Mouse (Mus musculus): ENCODE results near the gene Numbl. TPM values are rescaled to one million over a fixed set of nuclear protein-coding genes. Genes with fewer than 3 reads are reported as not detected.

The Numbl gene
- polyA plus RNA-seq, 1 experiment from 2014 or later = 47.2 TPM

DNA sequence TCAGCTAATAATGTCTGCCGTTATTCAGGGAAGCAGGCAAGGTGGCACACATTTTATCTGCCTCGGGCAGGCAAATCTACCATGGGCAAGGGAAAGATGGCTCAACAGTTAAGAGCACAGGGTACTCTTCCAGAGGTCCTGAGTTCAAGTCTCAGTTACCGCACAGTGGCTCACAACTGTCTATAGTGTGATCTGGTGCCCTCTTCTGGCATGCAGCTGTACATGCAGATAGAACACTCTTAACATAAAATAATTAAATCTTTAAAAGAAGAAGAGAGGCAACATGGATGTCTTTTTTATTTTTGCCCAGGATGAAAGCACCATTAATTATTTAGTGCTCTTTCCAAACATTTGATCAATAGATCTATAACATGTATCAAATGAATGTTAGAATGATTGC is 19.0 kb downstream of the Numbl start:
- no peaks in the 10 kb centered on the region for H3K27me3 ChIP-seq
- ATAC-seq (replicated peaks) = no peak
- 91% methylated on average over 3 of the region's 3 CpGs for WGBS

DNA sequence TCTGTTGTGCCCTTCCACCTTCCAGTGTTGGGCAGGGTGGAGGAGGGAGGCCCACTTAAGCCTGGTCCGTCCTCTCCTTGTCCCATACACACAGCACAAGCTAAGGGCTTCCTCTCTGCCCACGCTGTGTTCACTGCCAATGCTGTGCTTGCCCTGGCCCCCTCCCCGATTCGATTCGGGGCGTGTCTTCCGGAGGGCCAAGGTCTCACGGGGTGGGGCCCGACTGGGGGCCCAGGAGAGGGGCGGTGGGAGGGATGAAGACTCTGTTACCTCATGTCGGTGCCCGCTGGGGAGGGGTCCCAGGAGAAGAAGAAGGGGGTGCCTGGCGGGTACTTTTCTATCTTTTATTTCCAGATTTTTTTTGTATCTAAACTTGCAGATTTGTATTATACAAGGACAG is 23.5 kb downstream of the Numbl start:
- no peak for ATAC-seq (replicated peaks)
- Histone ChIP-seq H3K27ac (replicated peaks) (no peak overlapping the region), H3K36me3 (peaks cover 55% of the 10 kb centered on the region), H3K4me2 (replicated peaks) (no peak overlapping the region), H3K9me3 (no peaks in the 10 kb centered on the region), H3K4me3 (no peak overlapping the region), H3K9ac (replicated peaks) (no peak overlapping the region), H3K4me1 (peaks cover 9% of the 10 kb centered on the region), H3K27me3 (0 out of 2 replicates have a peak, but pooled peaks cover 3% of the 10 kb centered on the region)
- WGBS = 74% methylated on average over 13 of the region's 13 CpGs

More for the DNA sequence above, 19.0 kb downstream of the Numbl start:
- Histone ChIP-seq H3K27ac (replicated peaks) (no peak overlapping the region), H3K9me3 (no peaks in the 10 kb centered on the region), H3K4me3 (no peak overlapping the region), H3K4me1 (no peaks in the 10 kb centered on the region), H3K4me2 (replicated peaks) (no peak overlapping the region), H3K9ac (replicated peaks) (no peak overlapping the region), H3K36me3 (peaks cover 90% of the 10 kb centered on the region)

DNA sequence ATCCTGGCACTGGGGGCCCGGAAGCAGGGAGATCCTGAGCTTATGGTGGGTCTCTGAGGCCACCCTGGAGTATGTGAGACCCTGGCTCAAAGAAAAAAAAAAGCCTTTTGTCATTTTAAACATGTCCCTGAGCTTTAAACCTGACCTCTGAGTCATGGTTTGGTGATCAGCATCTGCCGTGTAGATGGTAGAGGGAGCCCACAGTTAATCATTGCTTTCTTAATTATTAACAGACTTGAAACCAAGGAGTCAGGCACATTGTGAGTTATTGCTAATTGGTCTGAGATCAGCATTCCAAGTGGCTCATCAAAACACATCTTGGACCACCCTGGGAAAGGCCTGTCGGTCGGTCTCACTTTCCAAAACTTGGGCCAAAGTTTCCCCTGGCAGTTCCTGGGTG is 24.0 kb downstream of the Numbl start:
- Histone ChIP-seq H3K4me2 (replicated peaks) (no peak overlapping the region), H3K27me3 (0 out of 2 replicates have a peak, but pooled peaks cover 3% of the 10 kb centered on the region), H3K9ac (replicated peaks) (no peak overlapping the region), H3K4me3 (no peak overlapping the region), H3K9me3 (no peaks in the 10 kb centered on the region), H3K36me3 (peaks cover 50% of the 10 kb centered on the region), H3K27ac (replicated peaks) (no peak overlapping the region), H3K4me1 (peaks cover 9% of the 10 kb centered on the region)
- 46% methylated on average over 4 of the region's 4 CpGs for WGBS
- ATAC-seq (replicated peaks) = no peak

- 2% methylated on average over 28 of the region's 28 CpGs for WGBS
- Histone ChIP-seq H3K27ac (replicated peaks) (no peak overlapping the region), H3K9ac (replicated peaks) (no peak overlapping the region), H3K4me1 (peaks cover 9% of the 10 kb centered on the region), H3K9me3 (no peaks in the 10 kb centered on the region), H3K4me3 (peak overlapping the region; percentile 20), H3K36me3 (peaks cover 22% of the 10 kb centered on the region), H3K4me2 (replicated peaks) (peak overlapping the region; percentile 28), H3K27me3 (0 out of 2 replicates have a peak, but pooled peaks cover 3% of the 10 kb centered on the region)
- peak; percentile 70 for ATAC-seq (replicated peaks)
Observed at GRCm38 (mm10) chr7:27284865-27285697, 26.8 kb downstream of the Numbl start.

- peak; percentile 76 for ATAC-seq (replicated peaks)
- Histone ChIP-seq H3K9ac (replicated peaks) (no peak overlapping the region), H3K27me3 (0 out of 2 replicates have a peak, but pooled peaks cover 3% of the 10 kb centered on the region), H3K4me3 (peak overlapping the region; percentile 20; the same call in 1 of the 2 replicates), H3K27ac (replicated peaks) (no peak overlapping the region), H3K36me3 (peaks cover 17% of the 10 kb centered on the region), H3K4me1 (peaks cover 9% of the 10 kb centered on the region), H3K9me3 (no peaks in the 10 kb centered on the region), H3K4me2 (replicated peaks) (peak overlapping the region; percentile 28)
- 6% methylated on average over 8 of the region's 8 CpGs for WGBS
Observed at GRCm38 (mm10) chr7:27285698-27286066, 27.4 kb downstream of the Numbl start.

- no peak for ATAC-seq (replicated peaks)
- WGBS = 90% methylated on average over 7 of the region's 7 CpGs
Observed at GRCm38 (mm10) chr7:27288732-27289131, 30.5 kb downstream of the Numbl start.

DNA sequence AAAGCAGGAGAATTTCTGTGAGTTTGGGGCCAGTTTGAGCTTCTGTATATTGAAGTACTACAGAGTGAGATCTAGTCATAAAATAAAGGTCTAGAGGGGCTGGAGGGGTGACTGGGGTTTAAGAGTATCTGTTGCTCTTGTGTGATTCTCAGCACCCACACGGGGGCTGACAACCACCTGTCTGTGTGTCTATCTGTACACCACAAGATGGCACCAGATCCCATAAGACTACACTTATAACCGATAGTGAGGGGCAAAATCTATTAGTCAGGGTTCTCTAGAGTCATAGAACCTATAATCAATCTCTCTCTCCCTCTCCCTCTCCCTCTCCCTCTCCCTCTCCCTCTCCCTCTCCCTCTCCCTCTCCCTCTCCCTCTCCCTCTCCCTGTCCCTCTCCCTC is 32.3 kb downstream of the Numbl start:
- ATAC-seq (replicated peaks) = no peak
- Histone ChIP-seq H3K9ac (replicated peaks) (no peak overlapping the region), H3K4me2 (replicated peaks) (no peak overlapping the region), H3K4me3 (no peak overlapping the region), H3K36me3 (no peaks in the 10 kb centered on the region), H3K27me3 (0 out of 2 replicates have a peak, but pooled peaks cover 1% of the 10 kb centered on the region), H3K9me3 (no peaks in the 10 kb centered on the region), H3K27ac (replicated peaks) (no peak overlapping the region), H3K4me1 (peaks cover under 1% of the 10 kb centered on the region; the same call in 1 of the 2 replicates)
- 70% methylated on average over 2 of the region's 2 CpGs for WGBS

More at GRCm38 (mm10) chr7:27288732-27289131, 30.5 kb downstream of the Numbl start:
- 0 out of 2 replicates have a peak, but pooled peaks cover 3% of the 10 kb centered on the region for H3K27me3 ChIP-seq
- peaks cover 9% of the 10 kb centered on the region for H3K4me1 ChIP-seq
- no peak overlapping the region for H3K4me3 ChIP-seq
- no peak overlapping the region for H3K9ac ChIP-seq (replicated peaks)
- H3K9me3 ChIP-seq = no peaks in the 10 kb centered on the region
- no peaks in the 10 kb centered on the region for H3K36me3 ChIP-seq
- H3K27ac ChIP-seq (replicated peaks) = no peak overlapping the region
- no peak overlapping the region for H3K4me2 ChIP-seq (replicated peaks)

DNA sequence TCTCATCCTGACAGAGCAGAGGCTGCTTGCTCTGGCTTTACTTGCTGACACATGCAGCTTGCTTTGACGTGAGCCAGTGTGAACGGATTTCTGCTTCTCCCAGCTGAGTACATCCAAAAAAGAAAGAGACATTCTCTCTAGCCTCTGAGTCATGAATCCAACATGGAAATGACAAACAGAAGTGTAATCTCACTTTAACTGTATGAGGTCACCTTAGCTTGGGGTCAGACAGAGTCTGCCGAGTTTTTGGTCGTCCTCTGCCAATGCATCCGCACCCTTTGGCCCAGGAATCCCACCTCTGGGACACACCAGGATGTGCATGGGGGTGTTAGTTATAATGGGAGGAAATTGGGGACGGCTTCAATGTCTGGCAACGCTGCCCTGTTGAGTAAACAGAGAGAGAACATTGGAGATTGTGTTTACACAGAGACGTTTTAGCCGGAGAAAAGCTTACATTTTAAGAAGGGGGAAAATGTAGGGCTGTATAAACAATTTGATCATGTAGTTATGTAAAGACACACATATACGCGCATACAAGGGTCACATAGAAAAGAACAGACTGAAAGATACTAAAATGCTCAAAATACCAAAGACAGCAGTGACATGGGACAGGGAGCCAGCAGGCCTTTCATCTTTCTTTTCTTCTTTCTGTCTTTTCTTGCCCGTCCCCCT is 33.7 kb downstream of the Numbl start:
- no peaks in the 10 kb centered on the region for H3K27me3 ChIP-seq
- WGBS = 77% methylated on average over 12 of the region's 12 CpGs
- H3K9me3 ChIP-seq = no peaks in the 10 kb centered on the region
- H3K9ac ChIP-seq (replicated peaks) = no peak overlapping the region
- H3K4me2 ChIP-seq (replicated peaks) = no peak overlapping the region
- no peak overlapping the region for H3K4me3 ChIP-seq
- no peak for ATAC-seq (replicated peaks)
- no peaks in the 10 kb centered on the region for H3K36me3 ChIP-seq
- no peak overlapping the region for H3K27ac ChIP-seq (replicated peaks)
- H3K4me1 ChIP-seq = no peaks in the 10 kb centered on the region

DNA sequence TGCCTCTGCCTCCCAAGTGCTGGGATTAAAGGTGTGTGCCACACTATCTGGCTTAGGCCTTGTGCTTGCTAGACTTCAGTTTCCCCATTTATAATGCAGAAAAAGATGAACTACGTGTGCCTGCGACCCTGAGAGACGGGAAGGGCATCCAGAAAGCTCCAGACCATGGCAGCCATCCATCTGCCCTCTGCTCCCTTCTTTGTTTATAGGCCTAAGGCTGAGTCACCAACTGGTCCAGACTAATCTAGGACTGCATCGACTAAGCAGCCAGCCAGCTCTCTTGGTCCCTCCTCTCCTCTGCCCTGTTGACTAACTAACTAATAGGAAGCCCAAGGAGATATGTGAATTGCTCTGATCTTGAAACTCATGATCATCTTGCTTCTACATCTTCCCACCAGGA is 37.7 kb downstream of the Numbl start:
- Histone ChIP-seq H3K9ac (replicated peaks) (no peak overlapping the region), H3K36me3 (no peaks in the 10 kb centered on the region), H3K9me3 (no peaks in the 10 kb centered on the region), H3K27ac (replicated peaks) (no peak overlapping the region), H3K4me2 (replicated peaks) (no peak overlapping the region), H3K4me1 (no peaks in the 10 kb centered on the region), H3K27me3 (no peaks in the 10 kb centered on the region), H3K4me3 (no peak overlapping the region)
- ATAC-seq (replicated peaks) = no peak
- 88% methylated on average over 4 of the region's 4 CpGs for WGBS

DNA sequence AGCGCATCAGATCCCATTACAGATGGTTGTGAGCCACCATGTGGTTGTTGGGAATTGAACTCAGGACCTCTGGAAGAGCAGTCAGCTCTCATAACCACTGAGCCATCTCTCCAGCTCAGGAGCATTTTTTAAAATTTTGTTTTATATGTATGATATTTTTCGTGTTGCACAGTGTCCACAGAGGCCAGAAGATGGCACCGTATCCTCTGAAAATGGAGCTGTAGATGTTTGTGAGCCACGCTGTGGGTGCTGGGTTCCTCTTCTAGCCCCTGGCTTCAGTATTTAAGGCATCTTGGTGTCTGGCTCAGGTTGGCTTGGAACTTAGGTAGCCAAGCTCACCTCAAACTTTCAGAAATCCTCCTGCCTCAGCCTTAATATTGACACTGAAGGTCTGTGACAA is 38.3 kb downstream of the Numbl start:
- H3K36me3 ChIP-seq = no peaks in the 10 kb centered on the region
- no peaks in the 10 kb centered on the region for H3K4me1 ChIP-seq
- H3K27me3 ChIP-seq = no peaks in the 10 kb centered on the region
- H3K9ac ChIP-seq (replicated peaks) = no peak overlapping the region
- ATAC-seq (replicated peaks) = no peak
- no peaks in the 10 kb centered on the region for H3K9me3 ChIP-seq
- WGBS = 96% methylated on average over 4 of the region's 4 CpGs
- no peak overlapping the region for H3K4me3 ChIP-seq
- H3K27ac ChIP-seq (replicated peaks) = no peak overlapping the region
- H3K4me2 ChIP-seq (replicated peaks) = no peak overlapping the region

GRCm38 (mm10) chr7:27298033-27298610 is 39.9 kb downstream of the Numbl start:
- Histone ChIP-seq H3K36me3 (no peaks in the 10 kb centered on the region), H3K4me3 (no peak overlapping the region), H3K27ac (replicated peaks) (no peak overlapping the region), H3K4me2 (replicated peaks) (no peak overlapping the region), H3K27me3 (no peaks in the 10 kb centered on the region), H3K9me3 (no peaks in the 10 kb centered on the region), H3K9ac (replicated peaks) (no peak overlapping the region), H3K4me1 (no peaks in the 10 kb centered on the region)
- WGBS = 85% methylated on average over 16 of the region's 16 CpGs
- ATAC-seq (replicated peaks) = no peak

DNA sequence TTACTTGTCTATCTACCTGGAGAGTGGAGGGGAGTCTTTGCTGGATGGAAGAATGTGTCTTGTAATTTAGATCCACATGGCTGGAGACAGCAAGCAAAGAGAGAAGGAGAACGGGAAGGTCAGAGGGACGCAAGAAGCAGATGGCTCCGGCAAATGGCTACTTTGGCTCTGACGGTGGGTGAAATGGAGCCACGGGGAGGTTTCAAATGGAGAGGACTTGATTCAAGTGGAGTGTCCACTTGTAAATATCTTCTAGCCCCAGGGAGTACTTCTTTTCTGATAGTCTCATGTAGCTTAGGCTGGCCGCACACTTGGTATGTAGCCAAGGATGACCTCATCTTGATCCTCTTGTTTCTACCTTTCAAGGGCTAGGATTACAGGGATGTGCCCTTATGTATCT is 40.6 kb downstream of the Numbl start:
- 82% methylated on average over 6 of the region's 6 CpGs for whole genome bisulfite sequencing
- no peak overlapping the region for H3K9ac ChIP-seq (replicated peaks)
- no peak for ATAC-seq (replicated peaks)
- no peaks in the 10 kb centered on the region for H3K27me3 ChIP-seq
- no peak overlapping the region for H3K4me3 ChIP-seq
- no peak overlapping the region for H3K4me2 ChIP-seq (replicated peaks)
- H3K27ac ChIP-seq (replicated peaks) = no peak overlapping the region
- H3K4me1 ChIP-seq = no peaks in the 10 kb centered on the region
- no peaks in the 10 kb centered on the region for H3K9me3 ChIP-seq
- H3K36me3 ChIP-seq = no peaks in the 10 kb centered on the region
